Mouse (Mus musculus) heart, postnatal 10 days (tissue): ENCODE data around the gene Apeh. TPM values are rescaled to one million over a fixed set of nuclear protein-coding genes. Genes with fewer than 3 reads are reported as not detected.

ENCODE experiments used
- DNase-seq, 2 experiments: peaks; one replicate each; pipeline ENCODE4 v3.0.0; 2021
- intact Hi-C: fragments of 180-260 bp; cut with DNase I; formaldehyde crosslinking; loops from one replicate; pipeline ENCODE4 v1.15.1; 2025
- microRNA-seq, 2 experiments: library from miRNA; unstranded; fragments of <30 nt; microRNA quantifications; one replicate each; pipeline ENCODE4 v1.2.0; 2022
- total RNA-seq, 2 experiments: library from RNA; stranded (reverse); gene quantifications; 2 replicates each; pipeline ENCODE4 v1.2.3; 2021

The Apeh gene
- total RNA-seq, 2 experiments from 2014 or later: 44.6 to 53.1 TPM

GRCm38 (mm10) chr9:108054331-108055040 lies 39.9 kb downstream of the Apeh start:
- DNase-seq: no peak
- intact Hi-C loops: loop anchor here (5.0 kb wide), 1 partner anchor 67 kb away; the partner anchor contains the start of gene Inka1

- no peak for DNase-seq
- intact Hi-C loops: loop anchor here (2.0 to 5.0 kb wide), 2 partner anchors 66 to 149 kb away; partner anchors contain the start of gene Inka1
These were observed 40.7 kb downstream of the Apeh start for GRCm38 (mm10) chr9:108053665-108054225.

DNA sequence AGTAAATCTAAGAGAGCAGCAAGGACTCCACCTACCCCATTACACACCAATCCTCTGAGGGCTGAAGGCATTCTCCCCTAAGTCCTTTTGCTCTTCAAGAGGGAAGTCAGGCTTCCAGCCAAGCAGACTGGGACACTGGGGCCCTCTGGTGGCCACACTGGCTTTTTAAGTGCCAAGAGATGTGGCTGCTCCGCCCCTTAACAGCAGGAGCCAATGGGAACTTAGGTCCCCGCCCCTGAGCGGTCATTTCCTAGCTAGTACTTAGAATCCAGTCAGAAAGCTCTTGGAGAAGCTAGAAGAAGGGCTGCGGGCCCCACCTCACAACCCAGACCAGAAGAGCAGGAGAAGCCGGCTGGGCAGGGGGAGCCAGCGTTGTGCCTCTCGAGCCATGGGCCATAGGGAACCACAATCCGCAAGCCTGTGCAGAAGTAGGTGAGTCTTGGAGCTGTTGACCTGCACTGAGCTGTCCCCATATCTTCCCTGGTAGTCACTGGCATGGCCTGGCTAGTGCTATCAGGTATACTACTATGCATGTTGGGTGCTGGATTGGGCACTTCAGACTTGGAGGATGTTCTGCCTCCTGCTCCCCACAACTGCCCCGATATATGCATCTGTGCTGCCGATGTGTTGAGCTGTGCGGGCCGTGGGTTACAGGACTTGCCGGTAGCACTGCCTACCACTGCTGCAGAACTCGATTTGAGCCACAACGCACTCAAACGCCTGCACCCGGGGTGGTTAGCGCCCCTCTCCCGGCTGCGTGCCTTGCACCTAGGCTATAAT lies 41.3 kb downstream of the Apeh start, which contains the start of gene Amigo3:
TSS of gene Amigo3 (plus strand) at position 275 of the 780 bp plus-strand sequence.
- DNase-seq: peak; percentile 99
- intact Hi-C loops: loop anchor here (2.0 to 5.0 kb wide), 2 partner anchors 66 to 148 kb away; partner anchors contain the start of gene Inka1

DNA sequence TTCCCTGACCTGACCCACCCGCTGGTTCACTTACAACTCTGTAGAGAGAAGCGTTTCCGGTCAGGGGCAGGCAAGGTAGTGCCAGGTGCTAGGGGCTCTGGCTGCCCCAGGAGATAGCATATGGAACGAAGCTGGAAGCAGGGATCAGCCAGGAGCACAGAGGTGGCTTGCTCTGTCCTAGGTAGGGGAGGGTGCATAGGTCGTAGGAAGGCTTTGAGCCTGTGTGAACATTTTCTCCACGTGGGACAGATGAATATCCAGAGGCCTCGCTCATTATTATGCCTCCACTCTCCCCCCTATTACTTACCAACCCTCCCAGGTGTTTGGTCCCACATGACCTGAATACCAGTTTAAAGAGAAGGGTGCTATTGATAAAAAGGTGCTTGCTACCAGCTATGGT lies 42.0 kb downstream of the Apeh start:
- no peak for DNase-seq
- intact Hi-C loops: loop anchor here (2.0 to 5.0 kb wide), 2 partner anchors 65 to 148 kb away; partner anchors contain the start of gene Inka1

- no peak for DNase-seq
- intact Hi-C loops: loop anchor here (2.0 to 5.0 kb wide), 2 partner anchors 65 to 147 kb away; partner anchors contain the start of gene Inka1
These were observed 42.5 kb downstream of the Apeh start for GRCm38 (mm10) chr9:108051931-108052220.

DNA sequence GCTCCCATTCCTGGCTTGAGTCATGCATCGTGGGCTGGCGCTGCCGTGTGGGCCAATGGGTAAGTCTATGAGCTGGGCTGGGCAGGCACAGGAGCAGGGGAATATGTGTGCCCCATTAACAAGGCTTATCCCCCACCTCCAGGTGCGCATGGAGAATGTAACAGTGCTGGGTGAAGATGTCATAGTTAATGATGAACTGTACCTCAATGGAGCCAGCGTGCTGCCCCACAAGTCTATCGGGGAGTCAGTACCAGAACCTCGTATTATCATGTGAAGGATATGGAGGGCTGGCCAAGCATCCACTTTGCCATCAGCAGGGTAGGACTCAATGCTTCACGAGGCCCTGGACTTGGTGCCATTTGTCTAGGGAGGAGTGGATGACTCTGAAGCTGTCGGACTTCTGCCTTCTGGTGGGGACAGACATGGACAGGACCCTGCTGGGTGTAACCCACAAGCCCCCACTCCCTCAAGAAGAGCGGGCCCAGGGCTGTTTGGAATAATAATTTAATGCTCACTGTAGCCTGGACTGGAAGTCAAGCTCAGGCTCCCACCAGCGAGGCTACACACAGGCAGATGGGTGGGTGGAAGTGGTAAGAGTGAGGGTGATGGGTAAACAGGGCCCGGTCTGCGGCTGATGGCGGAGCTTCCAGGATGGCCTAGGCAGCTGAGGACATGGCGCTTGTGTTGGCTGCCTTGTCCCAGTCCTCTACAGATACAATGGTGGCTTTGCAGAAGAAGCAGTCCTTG lies 43.0 kb downstream of the Apeh start:
- DNase-seq: no peak
- intact Hi-C loops: loop anchor here (5.0 kb wide), 1 partner anchor 64 kb away; the partner anchor contains the start of gene Inka1

- DNase-seq: no peak
- intact Hi-C loops: loop anchor here (1.0 to 5.0 kb wide), 2 partner anchors 62 to 85 kb away; partner anchors contain the start of gene Inka1
These were observed 44.7 kb downstream of the Apeh start for GRCm38 (mm10) chr9:108049561-108050251.

DNA sequence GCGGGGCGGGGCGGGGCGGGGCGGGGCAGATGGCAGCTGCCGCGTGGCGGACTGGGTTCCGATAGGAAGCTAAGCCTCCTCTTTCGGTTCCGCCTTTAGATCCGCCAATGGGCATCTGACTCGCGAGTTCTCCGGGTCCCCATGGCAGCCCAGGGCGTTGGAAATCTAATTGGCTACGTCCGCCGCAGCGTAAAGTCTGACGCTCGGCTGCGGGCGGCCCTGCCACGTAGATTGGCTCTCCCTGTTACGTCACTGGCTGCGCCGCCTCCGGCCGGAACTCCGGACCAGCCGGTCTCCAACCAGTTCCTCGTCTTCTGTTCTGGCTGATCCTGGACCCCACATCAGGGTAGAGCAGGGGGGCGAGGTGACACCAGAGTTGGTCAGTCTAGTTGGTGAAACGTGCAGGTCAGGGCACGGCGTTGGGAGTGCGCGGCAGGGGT lies 45.4 kb downstream of the Apeh start, which contains the start of gene Gmppb:
TSS of gene Gmppb (plus strand) at position 227 of the 440 bp plus-strand sequence.
- peak; percentile 97 to 98 for DNase-seq
- intact Hi-C loops: loop anchor here (1.0 kb wide), 1 partner anchor 85 kb away; no protein-coding TSS in a partner anchor

DNA sequence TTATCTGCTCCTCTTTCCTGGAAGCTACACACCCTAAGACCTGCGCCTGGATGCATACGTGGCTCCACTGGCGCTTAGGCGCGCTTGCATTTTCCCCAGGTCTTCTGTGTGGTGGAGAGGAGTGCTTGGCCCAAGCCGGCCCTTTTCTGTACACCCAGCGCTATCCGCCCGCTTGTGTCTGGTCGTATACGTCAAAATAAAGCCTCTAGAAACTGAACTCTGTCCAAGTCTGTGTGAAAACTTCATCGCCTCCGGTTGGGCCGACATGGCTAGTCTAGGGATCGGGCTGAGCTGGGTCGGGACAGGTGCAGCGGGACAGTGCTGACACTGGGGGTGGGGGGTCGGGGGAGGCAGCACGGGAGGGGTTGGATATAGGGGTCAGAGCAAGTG lies 45.8 kb downstream of the Apeh start:
- DNase-seq: peak in 1 of 2 experiments; percentile 50
- intact Hi-C loops: no loop called here

- intact Hi-C loops: no loop called here
- DNase-seq: no peak
These were observed 46.5 kb downstream of the Apeh start for GRCm38 (mm10) chr9:108047601-108048565.

- intact Hi-C loops: no loop called here
- DNase-seq: no peak
These were observed 47.8 kb downstream of the Apeh start for GRCm38 (mm10) chr9:108046582-108046981.

- intact Hi-C loops: no loop called here
These were observed 49.5 kb downstream of the Apeh start for GRCm38 (mm10) chr9:108044751-108045492.

More at GRCm38 (mm10) chr9:108044751-108045492, 49.5 kb downstream of the Apeh start:
- no peak for DNase-seq

Small RNAs within 50 kb of the gene (microRNA-seq; reads per million reads assigned to microRNA genes)
- gene Gm47303: 0 reads per million in 2 experiments
- 0 reads per million in 2 experiments for gene Mir7088

Other genes with a start within 250 kb of the Apeh start
- gene Rbm6, start 221.4 kb downstream of the Apeh start, total RNA-seq: 10 to 100 TPM; 34.6 to 38.3 TPM
- gene Mon1a, start 206.5 kb downstream of the Apeh start, total RNA-seq: 1 to 10 TPM; 7.6 to 9.6 TPM
- gene Mst1r, start 187.7 kb downstream of the Apeh start, total RNA-seq: 1 to 10 TPM; 2.5 to 3.7 TPM
- not detected for gene Actl11, start 166.1 kb downstream of the Apeh start, total RNA-seq
- gene Camkv, start 158.9 kb downstream of the Apeh start, total RNA-seq: under 1 TPM; 0.14 to 0.37 TPM
- gene Traip, start 144.5 kb downstream of the Apeh start, total RNA-seq: 1 to 10 TPM; 3.3 to 4.0 TPM
- 10 to 100 TPM; 13.4 to 15.7 TPM for gene Uba7, start 119.1 kb downstream of the Apeh start, total RNA-seq
- gene Gm20661, start 111.5 kb downstream of the Apeh start, total RNA-seq: under 1 TPM; 0.36 to 0.50 TPM
- 10 to 100 TPM; 23.3 to 28.0 TPM for gene Inka1, start 108.7 kb downstream of the Apeh start, total RNA-seq
- 1 to 10 TPM; 2.0 TPM for gene Cdhr4, start 102.1 kb downstream of the Apeh start, total RNA-seq
- gene Gm20662, start 98.3 kb downstream of the Apeh start, total RNA-seq: 1 to 10 TPM in 1 of 2 experiments, not detected in 1; 1.3 TPM
- gene Ip6k1, start 92.1 kb downstream of the Apeh start, total RNA-seq: 10 to 100 TPM; 53.4 to 55.2 TPM
- gene Gmppb, start 45.4 kb downstream of the Apeh start, total RNA-seq: 10 to 100 TPM; 10.7 to 14.7 TPM
- gene Amigo3, start 41.4 kb downstream of the Apeh start, total RNA-seq: 1 to 10 TPM; 1.9 to 2.2 TPM
- not detected for gene Mst1, start 14.2 kb downstream of the Apeh start, total RNA-seq
- 10 to 100 TPM; 62.5 to 83.1 TPM for gene Rnf123, start 11.3 kb downstream of the Apeh start, total RNA-seq
- gene Bsn, start 95.8 kb upstream of the Apeh start, total RNA-seq: under 1 TPM; 0.05 to 0.07 TPM
- 100 to 1,000 TPM; 369 to 394 TPM for gene Dag1, start 169.4 kb upstream of the Apeh start, total RNA-seq
- 10 to 100 TPM; 20.5 to 21.8 TPM for gene Nicn1, start 195.8 kb upstream of the Apeh start, total RNA-seq
- gene Amt, start 202.2 kb upstream of the Apeh start, total RNA-seq: 1 to 10 TPM; 5.2 to 6.9 TPM
- 100 to 1,000 TPM; 328 to 329 TPM for gene Rhoa, start 211.5 kb upstream of the Apeh start, total RNA-seq
- 10 to 100 TPM; 24.4 to 30.0 TPM for gene Tcta, start 211.6 kb upstream of the Apeh start, total RNA-seq
- gene Gpx1, start 244.3 kb upstream of the Apeh start, total RNA-seq: 100 to 1,000 TPM; 152 to 166 TPM